Mouse (Mus musculus) kidney, postnatal 0 days (tissue): ENCODE measurements around the gene Serpinb9g. TPM values are rescaled to one million over a fixed set of nuclear protein-coding genes. Genes with fewer than 3 reads are reported as not detected.
"Not testable (repeated sequence)": the region's sequence is repeated elsewhere in the genome, so short reads cannot be mapped to it uniquely, and the experiment has no call there.

Experiments
- ATAC-seq: fragments of 200-750 bp; cut with Nextera tagmentation; replicated peaks from 2 replicates; pipeline ENCODE4 v1.8.0; 2017; ENCODE audit warnings: low read depth, moderate number of reproducible peaks, moderate TSS enrichment, moderate library complexity; ENCODE audit not compliant: low FRiP score
- DNase-seq: peaks from one replicate; pipeline ENCODE4 v3.0.0-alpha.2; 2016; ENCODE audit warnings: low spot score
- H3K27ac ChIP-seq: fragments of 300-500 bp; sonication (generic); 2 replicates; pipeline ENCODE4 v1.5.1; 2014; ENCODE audit warnings: mild to moderate bottlenecking
- H3K27me3 ChIP-seq: fragments of 300-500 bp; sonication (generic); 2 replicates; pipeline ENCODE4 v1.6.1; 2014; ENCODE audit warnings: low read length, mixed read lengths; ENCODE audit not compliant: insufficient read depth
- H3K36me3 ChIP-seq: fragments of 300-500 bp; sonication (generic); 2 replicates; pipeline ENCODE4 v1.6.1; 2014; ENCODE audit warnings: low read length, mixed read lengths; ENCODE audit not compliant: insufficient read depth
- H3K4me1 ChIP-seq: fragments of 300-500 bp; sonication (generic); replicated peaks from 2 replicates; pipeline ENCODE4 v1.6.1; 2014; ENCODE audit warnings: antibody characterized with exemption, low read length, mixed read lengths; ENCODE audit not compliant: insufficient read depth
- H3K4me2 ChIP-seq: fragments of 300-500 bp; sonication (generic); 2 replicates; pipeline ENCODE4 v1.6.1; 2014; ENCODE audit warnings: mild to moderate bottlenecking, low read length, moderate library complexity, mixed read lengths
- H3K4me3 ChIP-seq: fragments of 300-500 bp; sonication (generic); replicated peaks from 2 replicates; pipeline ENCODE4 v1.5.1; 2014; ENCODE audit warnings: low read depth, low read length
- H3K9ac ChIP-seq: fragments of 300-500 bp; sonication (generic); 2 replicates; pipeline ENCODE4 v1.6.1; 2014; ENCODE audit warnings: low read depth, low read length
- H3K9me3 ChIP-seq: fragments of 300-500 bp; sonication (generic); replicated peaks from 2 replicates; pipeline ENCODE4 v1.6.1; 2016; ENCODE audit warnings: low read length, inconsistent platforms, mixed read lengths
- CTCF ChIP-seq: IDR thresholded peaks from 2 replicates; pipeline ENCODE4 v1.5.1; 2016; ENCODE audit warnings: antibody characterized with exemption, low read depth, mild to moderate bottlenecking, moderate library complexity
- WGBS: fragments of 180-500 bp; shearing (Covaris S2); extraction: QIAGEN DNeasy Blood & Tissue Kit; methylation state at CpG from one replicate; pipeline ENCODE4 v1.1.7; 2014; 5-methylcytosine and 5-hydroxymethylcytosine counted together
- polyA plus RNA-seq: library from polyadenylated mRNA; unstranded; fragments of >200 nt; fragmentation: Nextera tagmentation; extraction: Ambion mirVana; gene quantifications from 2 replicates; pipeline ENCODE4 v1.2.1, GENCODE M21; 2015

Serpinb9g gene
- polyA plus RNA-seq = not detected in 2 replicates

GRCm38 (mm10) chr13:33484490-33484889, at the start of gene Serpinb9g:
Gene Serpinb9g, plus strand, starts transcription at chr13:33484790.
- not testable (repeated sequence) for H3K36me3 ChIP-seq, H3K4me3 ChIP-seq, DNase-seq, H3K27me3 ChIP-seq, ATAC-seq, H3K4me1 ChIP-seq, H3K27ac ChIP-seq, H3K9me3 ChIP-seq, H3K4me2 ChIP-seq, H3K9ac ChIP-seq
- WGBS = 88% methylated on average over 4 of the region's 4 CpGs

- not testable (repeated sequence) for DNase-seq, H3K4me3 ChIP-seq, H3K9ac ChIP-seq, H3K27ac ChIP-seq, ATAC-seq, H3K4me2 ChIP-seq, H3K27me3 ChIP-seq, H3K36me3 ChIP-seq, H3K4me1 ChIP-seq, H3K9me3 ChIP-seq
- 80% methylated on average over 3 of the region's 3 CpGs for WGBS
Observed at GRCm38 (mm10) chr13:33483872-33484271, 718 bp upstream of the Serpinb9g start.

- ATAC-seq (no peak), DNase-seq (no peak)
- Histone ChIP-seq H3K9me3 (no peaks in the 10 kb centered on the region), H3K4me1 (no peaks in the 10 kb centered on the region), H3K36me3 (no peaks in the 10 kb centered on the region), H3K4me3 (no peak overlapping the region), H3K9ac (no peak overlapping the region), H3K4me2 (no peak overlapping the region), H3K27ac (no peak overlapping the region), H3K27me3 (no peaks in the 10 kb centered on the region)
- no peak for TF ChIP-seq CTCF
Observed at GRCm38 (mm10) chr13:33524629-33525028, 40.0 kb downstream of the Serpinb9g start.

GRCm38 (mm10) chr13:33532814-33533213, 48.2 kb downstream of the Serpinb9g start:
- H3K9ac ChIP-seq = no peak overlapping the region
- no peak overlapping the region for H3K4me2 ChIP-seq
- no peak for ATAC-seq
- no peak overlapping the region for H3K27ac ChIP-seq
- H3K36me3 ChIP-seq = no peaks in the 10 kb centered on the region
- TF ChIP-seq CTCF = no peak
- no peaks in the 10 kb centered on the region for H3K4me1 ChIP-seq
- H3K9me3 ChIP-seq = peaks cover 4% of the 10 kb centered on the region; the same call in 1 of the 2 replicates
- H3K27me3 ChIP-seq = no peaks in the 10 kb centered on the region
- no peak overlapping the region for H3K4me3 ChIP-seq
- no peak for DNase-seq

Other genes with a start within 250 kb of the Serpinb9g start
- gene Serpinb9e, start 235.2 kb upstream of the Serpinb9g start, polyA plus RNA-seq = not detected in 2 replicates
- gene Serpinb9f, start 160.7 kb upstream of the Serpinb9g start, polyA plus RNA-seq = not detected in 2 replicates
- not detected in 2 replicates for gene Gm11397, start 89.0 kb upstream of the Serpinb9g start, polyA plus RNA-seq
- gene Serpinb6d, start 176.6 kb downstream of the Serpinb9g start, polyA plus RNA-seq = not detected in 2 replicates